Mouse (Mus musculus) liver, postnatal 0 days (tissue): ENCODE data around the gene Pawr.

ENCODE experiments used
- CTCF ChIP-seq: sonication (generic); IDR thresholded peaks from 2 replicates; pipeline ENCODE4 v1.5.1; 2016; ENCODE audit warnings: antibody characterized with exemption, low read depth
- EP300 ChIP-seq: IDR thresholded peaks from 2 replicates; pipeline ENCODE4 v1.6.1; 2016; ENCODE audit warnings: antibody characterized with exemption, low read depth, mild to moderate bottlenecking

- TF ChIP-seq CTCF: no peak
- no peak for TF ChIP-seq EP300
Observed at GRCm38 (mm10) chr10:108368358-108368757, 36.4 kb downstream of the Pawr start.
